Mouse (Mus musculus) C2C12 (cell line): ENCODE data around the gene Cth.

Experiments
- CEBPB ChIP-seq: IDR thresholded peaks from one replicate; pipeline ENCODE4 v1.6.1; 2011; ENCODE audit warnings: low read depth, mild to moderate bottlenecking, control low read depth, moderate library complexity
- CTCF ChIP-seq: IDR thresholded peaks from one replicate; pipeline ENCODE4 v1.5.1; 2011; ENCODE audit not compliant: control insufficient read depth, insufficient read depth, insufficient read length
- FOSL1 ChIP-seq: IDR thresholded peaks from one replicate; pipeline ENCODE4 v1.8.0; 2011; ENCODE audit warnings: mild to moderate bottlenecking, low read length; ENCODE audit not compliant: poor library complexity, insufficient read depth, severe bottlenecking
- MAX ChIP-seq: IDR thresholded peaks from one replicate; pipeline ENCODE4 v1.6.1; 2011; ENCODE audit warnings: mild to moderate bottlenecking, control low read depth
- MYOD1 ChIP-seq: IDR thresholded peaks from one replicate; pipeline ENCODE4 v1.6.1; 2011; ENCODE audit warnings: low read depth; ENCODE audit not compliant: control insufficient read depth, insufficient read length
- MYOG ChIP-seq: IDR thresholded peaks from one replicate; pipeline ENCODE4 v1.6.1; 2011; ENCODE audit not compliant: control insufficient read depth, insufficient read length; ENCODE audit errors: extremely low read depth

- TF ChIP-seq CTCF, result no peak
- no peak for TF ChIP-seq MYOG
- TF ChIP-seq CEBPB, result no peak
- TF ChIP-seq FOSL1, result no peak
- TF ChIP-seq MYOD1, result no peak
- no peak for TF ChIP-seq MAX
Observed at GRCm38 (mm10) chr3:157908166-157908565, 16.7 kb downstream of the Cth start.
